In the genomic region with DNA sequence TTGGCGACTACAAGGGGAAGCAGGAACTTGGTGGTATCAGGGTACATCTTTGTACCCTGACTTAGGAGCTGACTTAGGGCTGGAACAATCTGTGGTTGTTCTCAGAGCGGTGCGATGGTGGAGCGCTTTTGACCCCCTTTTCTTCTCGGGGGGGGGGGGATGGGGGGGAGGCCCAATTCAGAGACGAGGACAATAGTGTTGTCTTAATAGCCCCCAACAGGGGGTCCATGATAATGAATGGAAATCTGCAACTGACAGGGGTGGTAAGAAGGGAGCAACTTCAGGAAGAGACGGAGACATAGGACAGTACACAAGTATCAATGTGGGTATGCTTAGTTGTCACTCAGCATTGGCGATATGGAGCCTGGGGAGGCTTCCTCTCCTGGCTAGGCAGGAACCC, we compare ENCODE assay signal across 8 mouse cellular contexts.
DNase-seq lines count a peak whose midpoint lies in the region; ATAC-seq and TF ChIP-seq lines count a peak whose summit lies in the region.
"Not testable (repeated sequence)": the region's sequence is repeated elsewhere in the genome, so short reads cannot be mapped to it uniquely, and the experiment has no call there.

No protein-coding gene starts in this region.

- H3K9ac ChIP-seq in forebrain, embryonic 14.5 days (ENCODE audit: low read length); heart, embryonic 15.5 days; hindbrain, embryonic 16.5 days (ENCODE audit: low read depth, low read length); kidney, postnatal 0 days (ENCODE audit: low read depth, low read length); liver, postnatal 0 days (replicated peaks); midbrain, embryonic 15.5 days: not testable (repeated sequence)

- not testable (repeated sequence) for H3K4me3 ChIP-seq in embryonic facial prominence, embryonic 10.5 days; forebrain, embryonic 14.5 days (ENCODE audit: low read depth, low read length); heart, embryonic 15.5 days; hindbrain, embryonic 16.5 days (ENCODE audit: low read length); kidney, postnatal 0 days (replicated peaks; ENCODE audit: low read depth, low read length); liver, postnatal 0 days (ENCODE audit: low read depth, low read length); midbrain, embryonic 15.5 days

- 83% methylated on average over 8 of the region's 8 CpGs for WGBS in embryonic facial prominence, embryonic 10.5 days
- 79% methylated on average over 8 of the region's 8 CpGs for WGBS in forebrain, embryonic 14.5 days
- 81% methylated on average over 8 of the region's 8 CpGs for WGBS in heart, embryonic 15.5 days
- WGBS in hindbrain, embryonic 16.5 days = 82% methylated on average over 8 of the region's 8 CpGs
- WGBS in kidney, postnatal 0 days = 86% methylated on average over 8 of the region's 8 CpGs
- WGBS in liver, postnatal 0 days (ENCODE audit: insufficient replicate concordance) = 78% methylated on average over 8 of the region's 8 CpGs
- 81% methylated on average over 8 of the region's 8 CpGs for WGBS in midbrain, embryonic 15.5 days

- H3K9me3 ChIP-seq in embryonic facial prominence, embryonic 10.5 days; forebrain, embryonic 14.5 days (replicated peaks; ENCODE audit: control insufficient read depth, low read length); heart, embryonic 15.5 days (replicated peaks); hindbrain, embryonic 16.5 days (ENCODE audit: control insufficient read depth, low read length); kidney, postnatal 0 days (replicated peaks; ENCODE audit: low read length); liver, postnatal 0 days (ENCODE audit: low read length); midbrain, embryonic 15.5 days: not testable (repeated sequence)

- not testable (repeated sequence) for H3K4me1 ChIP-seq in embryonic facial prominence, embryonic 10.5 days; forebrain, embryonic 14.5 days (ENCODE audit: control insufficient read depth, insufficient read depth, low read length); heart, embryonic 15.5 days (replicated peaks); hindbrain, embryonic 16.5 days (ENCODE audit: control insufficient read depth, insufficient read depth, low read depth, low read length); kidney, postnatal 0 days (replicated peaks; ENCODE audit: insufficient read depth, low read length); liver, postnatal 0 days (ENCODE audit: insufficient read depth); midbrain, embryonic 15.5 days

- not testable (repeated sequence) for TF ChIP-seq CTCF in kidney, postnatal 0 days (IDR thresholded peaks at IDR 0.05; ENCODE audit: low read depth); liver, postnatal 0 days (IDR thresholded peaks at IDR 0.05; ENCODE audit: low read depth)

- not testable (repeated sequence) for H3K4me2 ChIP-seq in forebrain, embryonic 14.5 days (ENCODE audit: low read length); heart, embryonic 15.5 days; hindbrain, embryonic 16.5 days (ENCODE audit: low read length); kidney, postnatal 0 days (ENCODE audit: low read length); liver, postnatal 0 days (ENCODE audit: low read depth, low read length); midbrain, embryonic 15.5 days

- DNase-seq in embryonic facial prominence, embryonic 10.5 days (ENCODE audit: low spot score) = peak; percentile 7
- peak; percentile 14 for DNase-seq in forebrain, embryonic 14.5 days (ENCODE audit: low spot score)
- DNase-seq in kidney, postnatal 0 days (ENCODE audit: low spot score) = not testable (repeated sequence)
- DNase-seq in liver, postnatal 0 days = peak; percentile 13
- peak; percentile 20 for DNase-seq in retina, postnatal 1 day

- ATAC-seq in forebrain, embryonic 14.5 days = peak; percentile 32; the same call in 1 of the 2 replicates
- ATAC-seq in heart, embryonic 15.5 days (replicated peaks; ENCODE audit: insufficient number of reproducible peaks, insufficient read depth, low FRiP score, low read depth) = peak; percentile 44
- ATAC-seq in hindbrain, embryonic 16.5 days = 0 out of 2 replicates have a peak, but pooled peaks have one; percentile 42
- ATAC-seq in kidney, postnatal 0 days (replicated peaks; ENCODE audit: low FRiP score, low read depth) = peak; percentile 54; the same call in 1 of the 2 replicates
- not testable (repeated sequence) for ATAC-seq in liver, postnatal 0 days
- peak; percentile 52; the same call in 1 of the 2 replicates for ATAC-seq in midbrain, embryonic 15.5 days (replicated peaks)

- H3K27me3 ChIP-seq in embryonic facial prominence, embryonic 10.5 days (replicated peaks; ENCODE audit: low read depth, poor library complexity, severe bottlenecking); forebrain, embryonic 14.5 days (replicated peaks; ENCODE audit: control insufficient read depth, insufficient read depth, low read length); heart, embryonic 15.5 days; hindbrain, embryonic 16.5 days (replicated peaks; ENCODE audit: control insufficient read depth, insufficient read depth, low read length); kidney, postnatal 0 days (ENCODE audit: insufficient read depth, low read length); liver, postnatal 0 days (ENCODE audit: insufficient read depth, low read length); midbrain, embryonic 15.5 days (replicated peaks): not testable (repeated sequence)

- TF ChIP-seq EP300 in liver, postnatal 0 days (IDR thresholded peaks at IDR 0.05; ENCODE audit: low read depth) = not testable (repeated sequence)

- H3K36me3 ChIP-seq in embryonic facial prominence, embryonic 10.5 days (replicated peaks); forebrain, embryonic 14.5 days (ENCODE audit: control insufficient read depth, insufficient read depth, low read length); heart, embryonic 15.5 days; hindbrain, embryonic 16.5 days (ENCODE audit: control insufficient read depth, insufficient read depth, low read length); kidney, postnatal 0 days (ENCODE audit: insufficient read depth, low read length); liver, postnatal 0 days (replicated peaks; ENCODE audit: insufficient read depth, low read length); midbrain, embryonic 15.5 days (replicated peaks): not testable (repeated sequence)

- not testable (repeated sequence) for H3K27ac ChIP-seq in embryonic facial prominence, embryonic 10.5 days (replicated peaks); forebrain, embryonic 14.5 days (ENCODE audit: low read depth, low read length); heart, embryonic 15.5 days; hindbrain, embryonic 16.5 days (ENCODE audit: low read depth, low read length); kidney, postnatal 0 days; liver, postnatal 0 days (ENCODE audit: low read depth); midbrain, embryonic 15.5 days
